Mouse (Mus musculus) adrenal gland, postnatal 0 days (tissue): ENCODE results near the gene Adat2. TPM values are rescaled to one million over a fixed set of nuclear protein-coding genes. Genes with fewer than 3 reads are reported as not detected.

ENCODE experiments used
- polyA plus RNA-seq: library from polyadenylated mRNA; unstranded; fragments of >200 nt; fragmentation: Nextera tagmentation; extraction: Ambion mirVana; gene quantifications from 2 replicates; pipeline ENCODE4 v1.2.1, GENCODE M21; 2015

The Adat2 gene
- polyA plus RNA-seq = 3.6 and 4.7 TPM in 2 replicates

GRCm38 (mm10) chr10:13552646-13553497, at the start of gene Adat2, which contains the start of gene Pex3:
TSS of gene Adat2 (plus strand) at chr10:13552894.
TSS of gene Pex3 (minus strand) at chr10:13553142.

Other genes starting within 250 kb of the Adat2 start
- gene Phactr2, start 78.5 kb upstream of the Adat2 start, polyA plus RNA-seq = 31.1 and 43.9 TPM in 2 replicates
- 46.9 and 47.7 TPM in 2 replicates for gene Fuca2, start 53.4 kb upstream of the Adat2 start, polyA plus RNA-seq
- 23.2 and 29.7 TPM in 2 replicates for gene Pex3, start 248 bp downstream of the Adat2 start, polyA plus RNA-seq